In the genomic region with DNA sequence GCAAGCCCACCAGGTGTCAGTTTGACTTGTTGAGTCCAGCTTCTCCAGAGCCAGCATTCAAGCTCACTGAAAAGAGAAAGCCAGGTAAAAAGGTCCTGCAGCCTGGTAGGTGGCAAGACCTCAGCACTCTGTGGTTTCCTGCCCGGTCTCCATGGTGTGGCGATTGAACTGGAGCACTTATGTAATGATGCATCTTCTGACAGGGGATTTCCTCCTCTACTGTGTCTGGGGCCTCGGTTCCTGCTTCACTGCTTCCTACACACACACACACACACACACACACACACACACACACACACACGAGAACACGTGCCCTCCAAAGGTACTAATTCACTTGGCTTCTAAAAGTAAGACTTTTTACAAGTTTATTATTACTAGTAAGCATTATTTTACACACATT, we compare ENCODE assay signal across 9 mouse cellular contexts. TPM values are rescaled to one million over a fixed set of nuclear protein-coding genes. Genes with fewer than 3 reads are reported as not detected.
DNase-seq lines count a peak whose midpoint lies in the region; ATAC-seq and TF ChIP-seq lines count a peak whose summit lies in the region.
"Had no signal": no experiment of that assay in that cellular context is flagged by ENCODE, and none has a peak within 500 bp of the region (broad histone marks: within the 10 kb centered on the region; RNA-seq: fewer than 3 reads in every experiment).

No protein-coding gene starts in this region.

- no peak for TF ChIP-seq POLR2A in ES-Bruce4 (IDR thresholded peaks at IDR 0.05; ENCODE audit: insufficient read depth, low read length)

- H3K4me1 ChIP-seq in embryonic facial prominence, embryonic 13.5 days: peaks cover 23% of the 10 kb centered on the region
- H3K4me1 ChIP-seq in embryonic facial prominence, embryonic 10.5 days: peaks cover 22% of the 10 kb centered on the region
- H3K4me1 ChIP-seq in ES-Bruce4 (ENCODE audit: control insufficient read depth, insufficient read depth, low read length): peaks cover 3% of the 10 kb centered on the region
- H3K4me1 ChIP-seq in heart, embryonic 15.5 days (replicated peaks): peaks cover 38% of the 10 kb centered on the region
- H3K4me1 ChIP-seq in lung, embryonic 15.5 days: peaks cover 31% of the 10 kb centered on the region

- intact Hi-C loops in gastrocnemius, postnatal 14 days (cut with DNase I; ENCODE audit: low total_unique reads): no loop called here

- DNase-seq in embryonic facial prominence, embryonic 10.5 days (ENCODE audit: low spot score): no peak
- peak; percentile 60 for DNase-seq in thymus, postnatal 0 days (ENCODE audit: low spot score)
- no peak for DNase-seq in gastrocnemius, postnatal 14 days
- no peak for DNase-seq in right cerebral cortex, adult 18-20 months

- no peak for ATAC-seq in embryonic facial prominence, embryonic 13.5 days (ENCODE audit: insufficient number of reproducible peaks, insufficient read depth, low FRiP score, low TSS enrichment, low read depth)
- ATAC-seq in heart, embryonic 15.5 days (replicated peaks; ENCODE audit: insufficient number of reproducible peaks, insufficient read depth, low FRiP score, low read depth): no peak
- no peak for ATAC-seq in lung, embryonic 15.5 days (ENCODE audit: borderline replicate concordance, extremely low read depth, low FRiP score, low TSS enrichment)
- ATAC-seq: Patski had no signal

- no peak overlapping the region for H3K27ac ChIP-seq in embryonic facial prominence, embryonic 13.5 days
- no peak overlapping the region for H3K27ac ChIP-seq in embryonic facial prominence, embryonic 10.5 days (replicated peaks)
- no peak overlapping the region for H3K27ac ChIP-seq in ES-Bruce4 (ENCODE audit: insufficient read depth, low read length)
- H3K27ac ChIP-seq in heart, embryonic 15.5 days: peak overlapping the region; percentile 40
- no peak overlapping the region for H3K27ac ChIP-seq in lung, embryonic 15.5 days

- WGBS in embryonic facial prominence, embryonic 13.5 days: 77% methylated on average over 5 of the region's 5 CpGs
- 86% methylated on average over 5 of the region's 5 CpGs for WGBS in embryonic facial prominence, embryonic 10.5 days
- 55% methylated on average over 5 of the region's 5 CpGs for WGBS in heart, embryonic 15.5 days
- 61% methylated on average over 5 of the region's 5 CpGs for WGBS in lung, embryonic 15.5 days

- no peaks in the 10 kb centered on the region for H3K36me3 ChIP-seq in embryonic facial prominence, embryonic 13.5 days
- 0 out of 2 replicates have a peak, but pooled peaks cover 8% of the 10 kb centered on the region for H3K36me3 ChIP-seq in embryonic facial prominence, embryonic 10.5 days (replicated peaks)
- H3K36me3 ChIP-seq in ES-Bruce4 (ENCODE audit: control insufficient read depth, insufficient read depth, low read length, poor library complexity, severe bottlenecking): peaks cover 20% of the 10 kb centered on the region
- H3K36me3 ChIP-seq in heart, embryonic 15.5 days: no peaks in the 10 kb centered on the region
- H3K36me3 ChIP-seq in lung, embryonic 15.5 days: no peaks in the 10 kb centered on the region

- no peak for TF ChIP-seq EP300 in ES-Bruce4 (IDR thresholded peaks at IDR 0.05; ENCODE audit: insufficient read depth, low read depth, low read length)

- TF ChIP-seq CTCF in ES-Bruce4 (IDR thresholded peaks at IDR 0.05; ENCODE audit: low read depth, low read length): no peak

- H3K9me3 ChIP-seq in embryonic facial prominence, embryonic 13.5 days: no peaks in the 10 kb centered on the region
- H3K9me3 ChIP-seq in embryonic facial prominence, embryonic 10.5 days: no peaks in the 10 kb centered on the region
- no peaks in the 10 kb centered on the region for H3K9me3 ChIP-seq in ES-Bruce4 (replicated peaks; ENCODE audit: control insufficient read depth, insufficient read depth, low read length, poor library complexity, severe bottlenecking)
- no peaks in the 10 kb centered on the region for H3K9me3 ChIP-seq in heart, embryonic 15.5 days (replicated peaks)
- no peaks in the 10 kb centered on the region for H3K9me3 ChIP-seq in lung, embryonic 15.5 days

- no peaks in the 10 kb centered on the region for H3K27me3 ChIP-seq in embryonic facial prominence, embryonic 13.5 days
- 0 out of 2 replicates have a peak, but pooled peaks cover 5% of the 10 kb centered on the region for H3K27me3 ChIP-seq in embryonic facial prominence, embryonic 10.5 days (replicated peaks; ENCODE audit: low read depth, poor library complexity, severe bottlenecking)
- no peaks in the 10 kb centered on the region for H3K27me3 ChIP-seq in ES-Bruce4 (ENCODE audit: control insufficient read depth, insufficient read depth, low read length, poor library complexity, severe bottlenecking)
- H3K27me3 ChIP-seq in heart, embryonic 15.5 days: 0 out of 2 replicates have a peak, but pooled peaks cover 4% of the 10 kb centered on the region
- H3K27me3 ChIP-seq in lung, embryonic 15.5 days: no peaks in the 10 kb centered on the region
- H3K27me3 ChIP-seq: Patski had no signal

- no peak overlapping the region for H3K9ac ChIP-seq in embryonic facial prominence, embryonic 13.5 days
- H3K9ac ChIP-seq in ES-Bruce4 (ENCODE audit: low read depth, poor library complexity, severe bottlenecking): peak overlapping the region; percentile 96
- no peak overlapping the region for H3K9ac ChIP-seq in heart, embryonic 15.5 days
- H3K9ac ChIP-seq in lung, embryonic 15.5 days: no peak overlapping the region

- H3K4me3 ChIP-seq in embryonic facial prominence, embryonic 13.5 days: no peak overlapping the region
- H3K4me3 ChIP-seq in embryonic facial prominence, embryonic 10.5 days: no peak overlapping the region
- H3K4me3 ChIP-seq in ES-Bruce4 (ENCODE audit: low read depth, low read length): no peak overlapping the region
- 0 out of 2 replicates have a peak overlapping the region, but pooled peaks have one; percentile 18 for H3K4me3 ChIP-seq in heart, embryonic 15.5 days
- no peak overlapping the region for H3K4me3 ChIP-seq in lung, embryonic 15.5 days

- H3K4me2 ChIP-seq in embryonic facial prominence, embryonic 13.5 days: peak overlapping the region; percentile 7; the same call in 1 of the 2 replicates
- H3K4me2 ChIP-seq in heart, embryonic 15.5 days: peak overlapping the region; percentile 70
- H3K4me2 ChIP-seq in lung, embryonic 15.5 days: peak overlapping the region; percentile 20

RNA-seq across cellular contexts. Expression of gene Susd6, which starts 2.6 kb away (rescaled TPM):
- polyA plus RNA-seq in embryonic facial prominence, embryonic 13.5 days (2015; fragmentation: Nextera tagmentation; extraction: Ambion mirVana): 16.0 and 16.1 TPM in 2 replicates
- polyA plus RNA-seq in embryonic facial prominence, embryonic 10.5 days (2016; fragmentation: Nextera tagmentation; extraction: Ambion mirVana): 13.6 and 13.8 TPM in 2 replicates
- polyA plus RNA-seq in ES-Bruce4 (2011; ENCODE audit: insufficient read depth, insufficient read length, low read depth, missing spikeins): 56.0 and 57.0 TPM in 2 replicates
- 16.4 and 19.6 TPM in 2 replicates for polyA plus RNA-seq in heart, embryonic 15.5 days (2015; fragmentation: Nextera tagmentation; extraction: Ambion mirVana)
- 17.3 and 17.4 TPM in 2 replicates for polyA plus RNA-seq in lung, embryonic 15.5 days (2015; fragmentation: Nextera tagmentation; extraction: Ambion mirVana)
- polyA plus RNA-seq in thymus, postnatal 0 days (2015; fragmentation: Nextera tagmentation; extraction: Ambion mirVana): 21.0 and 21.1 TPM in 2 replicates
- 10 to 100 TPM; 27.8 to 28.7 TPM for total RNA-seq in gastrocnemius, postnatal 14 days (2021)

RNA-seq across cellular contexts. Expression of gene Ccdc177, which starts 32.4 kb away (rescaled TPM):
- 0.25 and 0.42 TPM in 2 replicates for polyA plus RNA-seq in embryonic facial prominence, embryonic 13.5 days (2015; fragmentation: Nextera tagmentation; extraction: Ambion mirVana)
- polyA plus RNA-seq in embryonic facial prominence, embryonic 10.5 days (2016; fragmentation: Nextera tagmentation; extraction: Ambion mirVana): 0.52 and 0.59 TPM in 2 replicates
- not detected in 2 replicates for polyA plus RNA-seq in ES-Bruce4 (2011; ENCODE audit: insufficient read depth, insufficient read length, low read depth, missing spikeins)
- polyA plus RNA-seq in heart, embryonic 15.5 days (2015; fragmentation: Nextera tagmentation; extraction: Ambion mirVana): not detected in 2 replicates
- polyA plus RNA-seq in lung, embryonic 15.5 days (2015; fragmentation: Nextera tagmentation; extraction: Ambion mirVana): 0.06 and 0.10 TPM in 2 replicates
- 0.03 TPM in 1 of 2 replicates, not detected in the other for polyA plus RNA-seq in thymus, postnatal 0 days (2015; fragmentation: Nextera tagmentation; extraction: Ambion mirVana)
- under 1 TPM in 1 of 2 experiments, not detected in 1; 0.07 TPM for total RNA-seq in gastrocnemius, postnatal 14 days (2021)

Comparison
In these comparisons a context has a peak if more than half of its experiments do, and no peak if none do; other contexts are left out.
1. H3K4me2 ChIP-seq: peak in every context shown above with its lines; median percentile 70 in heart, embryonic 15.5 days; 20 in lung, embryonic 15.5 days; 7 in embryonic facial prominence, embryonic 13.5 days.